Mouse (Mus musculus) heart, adult 8-10 months (tissue): Measurements from ENCODE around the gene Gps2. TPM values are rescaled to one million over a fixed set of nuclear protein-coding genes. Genes with fewer than 3 reads are reported as not detected.
"Not testable (repeated sequence)": the region's sequence is repeated elsewhere in the genome, so short reads cannot be mapped to it uniquely, and the experiment has no call there.

Experiments used
- DNase-seq: peaks from one replicate; pipeline ENCODE4 v3.0.0; 2022; ENCODE audit warnings: low spot score
- total RNA-seq, 4 experiments: library from RNA; stranded (reverse); gene quantifications; 2 replicates each; pipeline ENCODE4 v1.2.4; 2022

Gene Gps2
- total RNA-seq, 4 experiments from 2014 or later: 23.2 to 32.1 (median 27.7) TPM

GRCm38 (mm10) chr11:69916652-69917378 is 3.1 kb downstream of the Gps2 start:
- DNase-seq: not testable (repeated sequence)

GRCm38 (mm10) chr11:69917379-69917948 is 3.8 kb downstream of the Gps2 start:
- DNase-seq: no peak

GRCm38 (mm10) chr11:69918118-69918517 is 4.4 kb downstream of the Gps2 start:
- DNase-seq: no peak

GRCm38 (mm10) chr11:69919053-69919452 is 5.4 kb downstream of the Gps2 start:
- no peak for DNase-seq

GRCm38 (mm10) chr11:69919661-69920265 is 6.1 kb downstream of the Gps2 start:
- DNase-seq: peak; percentile 85

GRCm38 (mm10) chr11:69920266-69921031 is 6.8 kb downstream of the Gps2 start:
- no peak for DNase-seq

- peak; percentile 100 for DNase-seq
These were observed 7.7 kb downstream of the Gps2 start, which contains the start of gene Eif5a for GRCm38 (mm10) chr11:69921114-69922011. TSS of gene Eif5a (minus strand) at chr11:69921958.

- DNase-seq: no peak
These were observed 8.5 kb downstream of the Gps2 start for GRCm38 (mm10) chr11:69922012-69922756.

- DNase-seq: no peak
These were observed 9.1 kb downstream of the Gps2 start for GRCm38 (mm10) chr11:69922796-69923195.

- DNase-seq: no peak
These were observed 13.8 kb downstream of the Gps2 start for GRCm38 (mm10) chr11:69927501-69927900.

- DNase-seq: no peak
These were observed 16.0 kb downstream of the Gps2 start for GRCm38 (mm10) chr11:69929712-69930111.

GRCm38 (mm10) chr11:69930176-69930575 is 16.5 kb downstream of the Gps2 start:
- not testable (repeated sequence) for DNase-seq

GRCm38 (mm10) chr11:69930967-69931537 is 17.4 kb downstream of the Gps2 start:
- no peak for DNase-seq

- DNase-seq: no peak
These were observed 18.1 kb downstream of the Gps2 start for GRCm38 (mm10) chr11:69931769-69932168.

GRCm38 (mm10) chr11:69932254-69932653 is 18.6 kb downstream of the Gps2 start:
- DNase-seq: no peak

- DNase-seq: no peak
These were observed 19.4 kb downstream of the Gps2 start for GRCm38 (mm10) chr11:69933066-69933465.

GRCm38 (mm10) chr11:69934169-69934568 is 20.5 kb downstream of the Gps2 start:
- DNase-seq: peak; percentile 91

GRCm38 (mm10) chr11:69934681-69935080 is 21.0 kb downstream of the Gps2 start:
- no peak for DNase-seq

GRCm38 (mm10) chr11:69935137-69935879 is 21.6 kb downstream of the Gps2 start, which contains the start of gene Ybx2:
TSS of gene Ybx2 (plus strand) at chr11:69935796.
- DNase-seq: peak; percentile 71
